Mouse (Mus musculus): Measurements from ENCODE around the gene C130050O18Rik. TPM values are rescaled to one million over a fixed set of nuclear protein-coding genes. Genes with fewer than 3 reads are reported as not detected.

C130050O18Rik gene
- polyA plus RNA-seq, 1 experiment: 0.25 TPM

DNA sequence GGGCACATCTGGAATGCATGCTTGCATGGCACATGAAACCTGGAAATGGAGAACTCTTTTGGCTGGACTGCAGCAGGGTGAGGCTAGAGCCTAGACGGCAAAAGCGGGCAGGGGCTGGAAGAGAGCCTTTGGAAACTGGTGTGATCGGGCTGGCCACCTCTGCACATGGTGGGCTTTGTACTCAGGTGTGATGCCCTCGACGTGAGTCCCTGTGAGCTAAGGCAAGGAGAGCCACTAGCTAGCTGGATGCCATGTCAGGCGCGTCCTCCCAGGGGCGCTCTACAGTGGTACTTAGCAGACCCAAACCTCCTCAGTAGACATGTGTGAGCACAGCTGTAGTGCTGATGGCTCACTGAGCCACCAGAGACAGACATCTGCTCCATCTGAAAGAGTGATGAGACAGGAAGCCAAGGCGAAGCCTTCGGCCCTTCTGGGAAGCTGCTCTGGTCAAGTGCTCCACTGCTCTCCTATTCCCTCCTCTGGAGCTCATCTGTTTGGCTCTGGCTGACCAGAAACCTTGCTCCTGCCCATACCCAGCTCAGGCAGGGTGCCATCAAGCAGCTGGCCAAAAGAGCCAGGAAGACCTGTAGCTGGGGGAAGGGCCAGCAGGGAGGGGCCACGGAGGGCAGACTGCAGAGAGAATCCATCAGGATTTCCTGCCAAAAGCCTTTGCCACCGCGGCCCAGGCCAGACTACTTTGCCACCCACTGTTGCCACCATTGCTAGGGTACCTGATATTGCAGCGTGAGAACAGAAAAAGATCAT is 2.2 kb downstream of the C130050O18Rik start:
- H3K79me2 ChIP-seq (ENCODE audit: control insufficient read depth, insufficient read depth): no peaks in the 10 kb centered on the region
- no peak overlapping the region for H3K4me2 ChIP-seq (ENCODE audit: low read depth)
- TF ChIP-seq MAX (IDR thresholded peaks at IDR 0.05; ENCODE audit: low read depth): no peak
- no peak for TF ChIP-seq E2F4 (IDR thresholded peaks at IDR 0.05; ENCODE audit: insufficient read depth)
- no peak for TF ChIP-seq POLR2A (IDR thresholded peaks at IDR 0.05; ENCODE audit: insufficient read length, low read depth)
- TF ChIP-seq MYOD1 (IDR thresholded peaks at IDR 0.05; ENCODE audit: control insufficient read depth in 1 of 3, insufficient read length in 2 of 3, low read depth in 2 of 3): no peak
- no peak for TF ChIP-seq REST (IDR thresholded peaks at IDR 0.05; ENCODE audit: insufficient read depth, insufficient read length)
- TF ChIP-seq MYOG (IDR thresholded peaks at IDR 0.05; ENCODE audit: control insufficient read depth in 1 of 3, insufficient read depth in 1 of 3, insufficient read length in 2 of 3, low read depth in 2 of 3): no peak
- no peak for TF ChIP-seq TCF3 (IDR thresholded peaks at IDR 0.05; ENCODE audit: insufficient read length, low read depth)
- TF ChIP-seq TCF12 (IDR thresholded peaks at IDR 0.05; ENCODE audit: insufficient read depth, poor library complexity, severe bottlenecking): no peak
- no peak for TF ChIP-seq CEBPB (IDR thresholded peaks at IDR 0.05; ENCODE audit: insufficient read depth, poor library complexity, severe bottlenecking)
- no peak for TF ChIP-seq USF1 (IDR thresholded peaks at IDR 0.05; ENCODE audit: low read depth)
- no peak for TF ChIP-seq POLR2AphosphoS2 (IDR thresholded peaks at IDR 0.05; ENCODE audit: insufficient read length, low read depth)
- no peak for TF ChIP-seq SRF (IDR thresholded peaks at IDR 0.05; ENCODE audit: control insufficient read depth, insufficient read length, low read depth)
- no peaks in the 10 kb centered on the region for H3K27me3 ChIP-seq (ENCODE audit: control insufficient read depth, insufficient read depth, insufficient read length)
- H3ac ChIP-seq (ENCODE audit: control insufficient read depth, insufficient read length): no peak overlapping the region
- H3K36me3 ChIP-seq (ENCODE audit: control insufficient read depth, insufficient read depth): no peaks in the 10 kb centered on the region
- no peak overlapping the region for H3K4me3 ChIP-seq

DNA sequence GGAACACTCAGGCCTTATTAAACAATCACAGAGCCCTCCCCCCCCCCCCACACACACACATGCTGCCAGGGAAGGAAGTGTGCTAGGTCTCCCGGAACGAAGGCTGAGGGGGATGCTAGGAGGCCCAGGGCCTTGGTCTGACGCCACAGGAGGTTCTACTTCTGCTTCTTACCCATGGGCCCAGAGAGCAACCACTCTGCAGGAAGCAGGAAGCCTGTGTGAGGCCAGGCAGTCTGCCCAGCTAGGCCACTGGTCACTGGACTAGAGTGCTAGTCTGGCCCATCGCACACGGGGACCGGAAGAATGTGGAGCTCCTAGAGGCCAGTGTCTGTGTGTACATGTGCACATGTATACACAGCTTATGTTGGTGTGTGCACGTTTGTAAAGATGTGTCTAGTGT is 3.4 kb downstream of the C130050O18Rik start:
- H3K4me2 ChIP-seq (ENCODE audit: low read depth): no peak overlapping the region
- no peaks in the 10 kb centered on the region for H3K36me3 ChIP-seq (ENCODE audit: control insufficient read depth, insufficient read depth)
- TF ChIP-seq REST (IDR thresholded peaks at IDR 0.05; ENCODE audit: insufficient read depth, insufficient read length) (no peak), TCF12 (IDR thresholded peaks at IDR 0.05; ENCODE audit: insufficient read depth, poor library complexity, severe bottlenecking) (no peak), TCF3 (IDR thresholded peaks at IDR 0.05; ENCODE audit: insufficient read length, low read depth) (no peak), MYOG (IDR thresholded peaks at IDR 0.05; ENCODE audit: control insufficient read depth in 1 of 3, insufficient read depth in 1 of 3, insufficient read length in 2 of 3, low read depth in 2 of 3) (no peak), SRF (IDR thresholded peaks at IDR 0.05; ENCODE audit: control insufficient read depth, insufficient read length, low read depth) (no peak), USF1 (IDR thresholded peaks at IDR 0.05; ENCODE audit: low read depth) (no peak), POLR2A (IDR thresholded peaks at IDR 0.05; ENCODE audit: insufficient read length, low read depth) (no peak), CEBPB (IDR thresholded peaks at IDR 0.05; ENCODE audit: insufficient read depth, poor library complexity, severe bottlenecking) (no peak)
- H3K27me3 ChIP-seq (ENCODE audit: control insufficient read depth, insufficient read depth, insufficient read length): no peaks in the 10 kb centered on the region
- no peak overlapping the region for H3ac ChIP-seq (ENCODE audit: control insufficient read depth, insufficient read length)
- no peak overlapping the region for H3K4me3 ChIP-seq
- H3K79me2 ChIP-seq (ENCODE audit: control insufficient read depth, insufficient read depth): no peaks in the 10 kb centered on the region

DNA sequence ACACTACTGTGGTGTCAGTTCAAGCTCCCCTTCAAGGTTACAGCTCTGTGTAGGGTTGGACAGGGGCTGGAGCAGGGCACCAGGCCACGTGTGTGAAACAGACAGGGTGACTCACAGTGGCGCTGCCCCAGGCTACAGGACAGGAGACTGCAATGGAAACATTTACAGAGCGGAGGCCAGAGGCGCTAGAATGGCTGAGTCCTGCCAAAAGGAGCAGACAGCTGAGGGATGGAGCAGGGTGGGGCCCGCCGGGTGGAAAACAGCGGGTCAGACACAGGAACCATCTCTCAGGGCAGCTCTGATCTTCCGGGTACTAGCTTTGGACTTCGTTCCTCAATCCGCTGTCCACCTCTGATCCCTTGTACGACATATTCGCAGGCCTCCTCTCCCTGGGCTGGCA is 4.3 kb downstream of the C130050O18Rik start:
- H3K4me2 ChIP-seq (ENCODE audit: low read depth): peak overlapping the region; percentile 55
- no peak overlapping the region for H3K4me3 ChIP-seq
- H3ac ChIP-seq (ENCODE audit: control insufficient read depth, insufficient read length): no peak overlapping the region
- H3K36me3 ChIP-seq (ENCODE audit: control insufficient read depth, insufficient read depth): no peaks in the 10 kb centered on the region
- H3K79me2 ChIP-seq (ENCODE audit: control insufficient read depth, insufficient read depth): no peaks in the 10 kb centered on the region
- no peaks in the 10 kb centered on the region for H3K27me3 ChIP-seq (ENCODE audit: control insufficient read depth, insufficient read depth, insufficient read length)
- TF ChIP-seq MYOG (IDR thresholded peaks at IDR 0.05; ENCODE audit: control insufficient read depth in 1 of 3, insufficient read depth in 1 of 3, insufficient read length in 2 of 3, low read depth in 2 of 3) (peak; percentile 46 to 77 (median 61)), TCF12 (IDR thresholded peaks at IDR 0.05; ENCODE audit: insufficient read depth, poor library complexity, severe bottlenecking) (no peak), POLR2A (IDR thresholded peaks at IDR 0.05; ENCODE audit: insufficient read length, low read depth) (no peak), MYOD1 (IDR thresholded peaks at IDR 0.05; ENCODE audit: control insufficient read depth in 1 of 3, insufficient read length in 2 of 3, low read depth in 2 of 3) (peak in 2 of 3 experiments; percentile 28 to 50), SRF (IDR thresholded peaks at IDR 0.05; ENCODE audit: control insufficient read depth, insufficient read length, low read depth) (no peak), USF1 (IDR thresholded peaks at IDR 0.05; ENCODE audit: low read depth) (peak; percentile 48)

DNA sequence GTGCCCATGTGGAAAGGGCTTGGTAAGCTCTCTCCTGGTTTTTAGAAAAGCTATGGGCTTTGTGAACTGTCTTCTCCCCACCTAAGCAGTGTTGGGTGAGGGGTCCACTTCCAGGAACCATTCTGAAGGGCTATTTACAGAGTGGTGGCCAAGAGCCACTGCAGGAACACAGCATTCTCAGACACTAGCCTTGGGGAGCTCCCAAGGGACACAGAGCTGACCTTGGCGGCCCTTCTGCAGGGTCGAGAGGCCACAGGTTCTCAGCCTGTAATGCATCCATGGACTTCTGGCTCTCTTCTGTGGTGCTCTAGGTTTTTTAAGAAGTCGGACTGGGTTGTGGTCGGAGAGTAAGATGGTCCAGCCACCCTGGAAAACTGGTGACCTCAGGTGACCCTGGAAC is 5.0 kb downstream of the C130050O18Rik start:
- H3K4me3 ChIP-seq: no peak overlapping the region
- H3K27me3 ChIP-seq (ENCODE audit: control insufficient read depth, insufficient read depth, insufficient read length): no peaks in the 10 kb centered on the region
- TF ChIP-seq MYOD1 (IDR thresholded peaks at IDR 0.05; ENCODE audit: control insufficient read depth in 1 of 3, insufficient read length in 2 of 3, low read depth in 2 of 3) (no peak), CEBPB (IDR thresholded peaks at IDR 0.05; ENCODE audit: insufficient read depth, poor library complexity, severe bottlenecking) (no peak), POLR2A (IDR thresholded peaks at IDR 0.05; ENCODE audit: insufficient read length, low read depth) (no peak), MAX (IDR thresholded peaks at IDR 0.05; ENCODE audit: low read depth) (no peak), MYOG (IDR thresholded peaks at IDR 0.05; ENCODE audit: control insufficient read depth in 1 of 3, insufficient read depth in 1 of 3, insufficient read length in 2 of 3, low read depth in 2 of 3) (no peak), E2F4 (IDR thresholded peaks at IDR 0.05; ENCODE audit: insufficient read depth) (no peak), REST (IDR thresholded peaks at IDR 0.05; ENCODE audit: insufficient read depth, insufficient read length) (no peak), TCF12 (IDR thresholded peaks at IDR 0.05; ENCODE audit: insufficient read depth, poor library complexity, severe bottlenecking) (no peak)
- no peaks in the 10 kb centered on the region for H3K36me3 ChIP-seq (ENCODE audit: control insufficient read depth, insufficient read depth)
- peak overlapping the region; percentile 55 for H3K4me2 ChIP-seq (ENCODE audit: low read depth)
- H3K79me2 ChIP-seq (ENCODE audit: control insufficient read depth, insufficient read depth): no peaks in the 10 kb centered on the region
- no peak overlapping the region for H3ac ChIP-seq (ENCODE audit: control insufficient read depth, insufficient read length)

DNA sequence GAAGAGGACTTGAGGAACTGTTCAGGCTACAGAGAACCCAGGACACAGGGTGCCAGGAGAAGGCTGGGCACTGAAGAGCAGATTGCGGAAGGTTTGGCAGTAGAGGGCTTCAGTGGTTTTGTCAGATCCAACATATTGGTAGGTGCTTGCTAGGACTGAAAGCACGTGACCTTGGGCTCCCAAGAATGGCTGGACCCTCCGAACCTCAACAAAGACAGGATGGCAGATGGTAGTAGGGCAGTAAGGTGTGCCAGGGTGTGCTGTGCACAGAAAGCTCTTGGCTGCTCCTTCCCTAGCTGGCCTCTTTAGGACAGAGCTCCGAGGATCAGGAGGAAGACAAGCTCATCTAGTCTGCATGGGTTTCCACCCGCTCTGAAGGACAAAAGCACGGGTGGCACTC is 6.0 kb downstream of the C130050O18Rik start:
- Histone ChIP-seq H3ac (ENCODE audit: control insufficient read depth, insufficient read length) (no peak overlapping the region), H3K27me3 (ENCODE audit: control insufficient read depth, insufficient read depth, insufficient read length) (no peaks in the 10 kb centered on the region), H3K4me3 (no peak overlapping the region), H3K79me2 (ENCODE audit: control insufficient read depth, insufficient read depth) (no peaks in the 10 kb centered on the region), H3K36me3 (ENCODE audit: control insufficient read depth, insufficient read depth) (no peaks in the 10 kb centered on the region), H3K4me2 (ENCODE audit: low read depth) (no peak overlapping the region)
- TF ChIP-seq TCF3 (IDR thresholded peaks at IDR 0.05; ENCODE audit: insufficient read length, low read depth) (no peak), CEBPB (IDR thresholded peaks at IDR 0.05; ENCODE audit: insufficient read depth, poor library complexity, severe bottlenecking) (no peak), POLR2A (IDR thresholded peaks at IDR 0.05; ENCODE audit: insufficient read length, low read depth) (no peak), USF1 (IDR thresholded peaks at IDR 0.05; ENCODE audit: low read depth) (no peak), TCF12 (IDR thresholded peaks at IDR 0.05; ENCODE audit: insufficient read depth, poor library complexity, severe bottlenecking) (no peak), MYOG (IDR thresholded peaks at IDR 0.05; ENCODE audit: control insufficient read depth in 1 of 3, insufficient read depth in 1 of 3, insufficient read length in 2 of 3, low read depth in 2 of 3) (no peak), E2F4 (IDR thresholded peaks at IDR 0.05; ENCODE audit: insufficient read depth) (no peak), POLR2AphosphoS2 (IDR thresholded peaks at IDR 0.05; ENCODE audit: insufficient read length, low read depth) (no peak), REST (IDR thresholded peaks at IDR 0.05; ENCODE audit: insufficient read depth, insufficient read length) (no peak), MYOD1 (IDR thresholded peaks at IDR 0.05; ENCODE audit: control insufficient read depth in 1 of 3, insufficient read length in 2 of 3, low read depth in 2 of 3) (no peak), MAX (IDR thresholded peaks at IDR 0.05; ENCODE audit: low read depth) (no peak), SRF (IDR thresholded peaks at IDR 0.05; ENCODE audit: control insufficient read depth, insufficient read length, low read depth) (no peak)

Measured in myocyte (in vitro differentiated cells).